Mouse (Mus musculus): Measurements from ENCODE around the gene Calhm3.
"Not testable (repeated sequence)": the region's sequence is repeated elsewhere in the genome, so short reads cannot be mapped to it uniquely, and the experiment has no call there.

The Calhm3 gene

DNA sequence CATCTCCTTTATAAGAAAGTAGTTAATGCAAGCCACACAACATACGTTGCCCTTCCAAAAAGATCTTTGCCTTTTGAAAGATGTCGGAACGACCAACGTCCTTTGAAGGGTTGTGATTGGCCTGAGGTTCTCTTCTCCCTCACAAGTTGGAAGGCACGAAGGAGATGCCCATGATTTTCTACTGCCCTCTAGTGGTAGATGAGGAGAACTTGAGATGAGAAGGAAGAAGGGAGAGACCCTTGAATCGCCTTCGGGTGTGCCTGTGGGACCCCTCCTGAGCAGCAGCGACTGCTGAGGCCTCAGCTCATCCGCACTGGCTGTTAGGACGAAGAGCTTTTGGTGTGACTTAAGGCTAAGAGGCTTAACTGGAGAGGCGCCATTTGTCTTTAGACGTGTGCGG is 10.7 kb upstream of the Calhm3 start:
- DNase-seq (ENCODE audit: extremely low spot score, low spot score) = peak; percentile 46

DNA sequence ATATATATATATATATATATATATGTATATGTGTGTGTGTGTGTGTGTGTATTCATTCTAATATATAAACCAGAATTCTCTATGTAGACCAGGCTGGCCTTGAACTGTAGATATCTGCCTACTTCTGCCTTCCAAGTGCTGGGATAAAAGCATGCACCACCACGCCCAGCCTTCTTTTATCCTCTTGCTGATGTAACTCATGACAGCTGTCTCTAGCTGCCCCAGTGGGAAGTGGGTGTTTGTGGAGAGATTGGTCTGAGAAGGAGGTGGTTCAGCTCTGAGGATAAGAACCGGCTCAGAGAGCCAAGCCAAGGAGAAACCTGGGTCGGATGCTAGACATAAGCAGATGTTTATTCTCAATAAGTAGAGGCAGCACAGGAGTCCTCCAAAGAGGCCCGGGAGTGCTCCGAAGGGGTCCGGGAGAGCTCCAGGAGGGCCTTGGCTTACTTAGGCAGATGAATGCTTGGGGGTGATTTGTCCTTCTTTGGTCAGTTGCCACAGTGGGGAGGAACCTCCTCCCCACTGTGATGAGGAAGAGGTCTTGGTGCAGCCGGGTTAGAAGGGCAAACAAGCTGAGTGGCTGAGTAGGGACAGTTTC is 10.2 kb upstream of the Calhm3 start:
- no peak for DNase-seq (ENCODE audit: extremely low spot score, low spot score)

DNA sequence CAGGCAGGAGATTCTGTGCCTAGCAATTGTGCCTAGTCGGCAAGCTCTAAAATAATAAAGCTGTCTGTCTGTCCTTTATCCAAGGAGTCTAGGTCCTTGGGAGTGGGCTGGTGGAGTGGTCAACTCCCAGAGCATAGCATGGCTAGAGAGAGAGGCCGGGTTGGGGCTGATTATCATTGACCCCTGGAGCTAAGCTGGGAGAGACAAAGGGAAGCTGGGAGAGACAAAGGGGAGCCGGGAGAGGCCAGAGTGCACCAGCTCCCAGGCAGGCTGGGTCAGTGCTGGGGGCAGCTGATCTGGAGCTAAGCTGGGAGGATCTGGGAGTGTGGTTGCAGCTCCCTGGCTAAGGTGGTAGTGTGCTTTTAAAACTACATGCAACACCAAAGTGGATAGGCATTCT is 9.2 kb upstream of the Calhm3 start:
- DNase-seq (ENCODE audit: extremely low spot score, low spot score) = no peak

DNA sequence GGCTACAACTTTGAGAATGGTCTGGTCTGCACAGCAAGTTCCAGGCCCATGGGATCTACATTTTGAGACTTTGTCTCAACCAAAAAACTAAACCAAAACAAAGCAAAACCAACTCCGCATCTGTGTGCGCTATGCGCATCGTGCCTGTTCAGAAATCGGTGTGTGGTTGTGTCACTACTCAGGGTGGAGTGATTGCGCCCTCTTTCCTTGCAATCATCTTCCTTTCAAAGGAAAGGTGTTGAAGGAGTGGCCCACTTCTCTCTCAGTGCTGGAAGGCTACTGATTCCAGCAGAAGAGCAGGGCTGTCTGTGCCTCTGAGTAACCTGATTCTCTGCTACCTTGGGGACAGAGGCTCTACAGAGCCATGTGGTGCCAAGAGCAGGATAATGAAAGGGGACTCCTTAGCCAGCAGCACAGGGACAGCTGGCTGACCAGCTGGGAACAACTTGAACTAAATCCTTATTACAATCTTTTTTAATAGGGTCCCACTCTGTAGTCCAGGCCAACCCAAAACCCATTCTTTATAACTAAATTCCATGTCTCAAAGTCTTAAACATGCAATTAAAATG is 5.7 kb upstream of the Calhm3 start:
- DNase-seq (ENCODE audit: extremely low spot score, low spot score) = no peak

DNA sequence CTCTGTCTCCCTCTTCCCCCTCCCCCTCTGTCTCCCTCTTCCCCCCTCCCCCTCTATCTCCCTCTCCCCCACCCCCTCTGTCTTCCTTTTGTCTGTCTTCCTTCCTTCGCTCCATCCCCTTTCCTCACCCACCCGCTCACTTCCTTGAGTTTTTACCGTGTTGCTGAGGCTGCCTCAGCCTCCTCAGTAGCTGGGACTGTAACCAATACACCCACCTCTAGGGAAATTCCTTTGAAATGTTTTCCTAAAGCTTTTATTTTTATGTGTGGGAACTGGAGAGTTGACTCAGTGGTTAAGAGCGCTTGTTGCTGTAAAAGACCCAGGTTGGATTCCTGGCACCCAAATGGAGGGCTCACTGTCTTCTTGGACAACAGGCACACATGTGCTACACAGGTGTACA is 4.1 kb upstream of the Calhm3 start:
- no peak for DNase-seq (ENCODE audit: extremely low spot score, low spot score)

DNA sequence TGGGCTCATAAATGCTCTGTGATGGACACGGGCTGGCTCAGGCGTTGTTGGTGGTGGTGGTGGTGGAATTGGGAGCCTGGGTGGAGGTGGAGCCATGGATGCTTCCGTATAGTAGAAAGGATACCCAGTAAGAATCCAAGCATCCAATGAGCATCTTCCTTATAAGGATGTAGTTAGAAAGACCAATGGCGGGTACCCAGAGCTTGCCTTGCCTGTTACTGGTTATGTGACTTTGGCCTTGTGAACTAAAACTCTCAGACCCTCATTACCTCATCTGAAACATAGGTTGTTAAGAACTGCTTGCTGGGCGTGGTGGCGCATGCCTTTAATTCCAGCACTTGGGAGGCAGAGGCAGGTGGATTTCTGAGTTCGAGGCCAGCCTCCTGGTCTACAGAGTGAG is 3.8 kb downstream of the Calhm3 start:
- no peak for DNase-seq (ENCODE audit: extremely low spot score, low spot score)

DNA sequence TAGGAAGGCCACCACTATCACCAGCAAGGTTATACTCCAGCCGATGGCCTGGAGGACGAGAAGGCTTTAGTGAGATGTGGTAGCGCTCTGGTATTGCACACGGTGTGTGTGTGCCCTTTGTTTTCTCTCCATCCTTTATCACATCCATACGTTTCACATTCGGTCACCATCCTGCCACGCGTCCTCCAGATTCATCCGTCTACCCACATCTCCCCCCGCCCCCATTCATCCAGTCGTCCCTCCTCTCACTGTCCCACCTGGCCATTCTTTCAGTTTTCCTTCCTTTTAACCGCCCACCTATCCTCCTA is 5.5 kb downstream of the Calhm3 start:
- no peak for DNase-seq (ENCODE audit: extremely low spot score, low spot score)

DNA sequence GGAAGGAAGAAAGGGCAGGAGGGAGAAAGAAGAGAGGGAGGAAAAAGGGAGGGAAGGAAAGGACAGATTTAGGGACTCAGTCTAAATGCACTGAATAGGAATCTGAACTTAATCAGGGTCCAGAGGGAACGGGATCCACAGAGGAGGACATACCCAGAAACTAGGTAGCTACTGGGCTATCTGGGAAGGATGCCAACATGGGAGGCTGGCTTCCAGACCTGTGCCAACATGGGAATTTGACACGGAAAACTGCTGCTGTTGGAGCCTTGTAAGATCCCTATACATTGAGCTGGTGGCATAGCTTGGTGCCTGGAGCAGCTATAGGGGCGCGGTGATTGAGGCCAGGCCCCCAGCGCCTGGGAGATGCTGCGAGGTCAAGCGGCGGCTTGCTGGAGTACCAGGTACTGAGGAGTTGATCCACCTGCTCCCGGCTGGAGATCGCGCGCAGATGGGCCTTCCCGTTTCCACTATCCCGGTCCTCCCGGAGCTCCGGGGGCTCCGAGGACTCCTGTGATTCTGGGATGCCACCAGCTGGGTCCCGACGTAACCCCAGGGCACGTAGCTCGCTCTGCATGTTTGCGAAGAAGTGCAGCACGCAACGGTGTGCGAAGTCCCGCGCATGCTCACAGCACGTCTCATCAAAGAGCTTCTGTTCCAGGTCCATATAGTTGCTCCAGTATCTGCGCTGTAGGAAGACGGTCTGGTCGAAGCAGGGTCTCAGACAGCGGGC is 6.1 kb downstream of the Calhm3 start:
- peak; percentile 26 for DNase-seq (ENCODE audit: extremely low spot score, low spot score)

DNA sequence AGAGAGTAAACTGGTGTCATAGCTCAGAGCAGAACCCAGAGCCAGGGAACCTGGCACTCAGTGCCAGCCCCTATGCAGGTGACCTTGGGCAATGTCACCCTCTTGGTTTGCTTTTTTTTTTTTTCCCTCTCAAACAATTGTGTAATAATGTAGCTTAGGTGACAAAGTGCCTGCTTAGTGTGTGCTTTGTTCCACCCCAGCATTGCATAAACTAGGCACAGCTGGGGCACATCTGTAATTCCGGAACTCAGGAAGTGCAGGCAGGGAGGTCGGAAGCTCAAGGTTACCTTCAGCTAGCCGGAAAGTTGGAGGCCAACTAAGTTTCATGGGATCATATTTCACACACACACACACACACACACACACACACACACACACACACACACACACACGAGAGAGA is 7.7 kb downstream of the Calhm3 start:
- DNase-seq (ENCODE audit: extremely low spot score, low spot score) = no peak

DNA sequence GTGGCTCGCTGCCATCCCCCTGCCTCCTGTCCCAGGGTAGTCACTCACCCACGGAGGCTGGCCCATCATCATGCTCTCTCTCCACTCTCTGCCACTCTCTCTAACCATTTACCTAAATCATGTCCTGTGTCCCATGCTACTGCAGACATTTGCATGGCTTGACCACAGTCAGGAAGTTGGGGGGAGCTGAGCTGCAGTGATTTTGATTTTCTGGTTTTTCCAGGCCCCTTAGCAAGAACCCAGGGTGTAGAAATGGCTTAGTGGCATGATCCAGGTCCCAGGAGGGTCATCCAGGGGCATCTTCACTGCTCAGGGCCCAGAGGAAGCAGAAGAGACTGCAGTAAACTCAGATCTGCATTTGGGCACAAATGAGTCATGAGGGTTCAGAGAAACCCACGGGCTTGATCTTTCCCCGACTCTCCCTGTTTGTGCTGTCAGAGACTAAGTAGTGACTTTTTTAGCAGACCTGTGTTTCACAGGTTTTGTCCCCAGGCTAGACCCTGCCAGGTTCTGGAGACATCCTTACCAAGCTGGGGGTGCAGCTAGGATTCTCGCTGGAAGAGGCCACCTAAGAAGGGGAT is 9.2 kb downstream of the Calhm3 start:
- no peak for DNase-seq (ENCODE audit: extremely low spot score, low spot score)

DNA sequence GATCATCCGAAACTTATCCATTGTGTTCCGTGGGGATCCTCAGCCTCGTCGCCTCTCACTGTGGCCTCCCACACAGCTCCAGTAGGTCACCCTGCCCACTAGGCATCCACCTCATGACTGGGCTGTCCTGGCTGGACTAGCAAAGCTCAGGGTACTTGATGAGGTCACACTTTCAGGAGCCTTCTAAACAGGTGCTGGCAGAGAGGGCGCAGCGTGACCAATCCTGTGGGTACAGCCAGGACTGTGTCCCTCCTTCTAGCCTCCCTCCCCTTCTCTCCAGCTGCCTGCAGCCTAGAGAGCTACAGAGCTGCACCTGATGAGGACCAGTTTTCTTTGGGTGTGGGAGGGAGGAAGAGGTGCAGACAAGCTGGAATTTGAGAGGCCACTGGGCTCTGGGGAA is 13.4 kb downstream of the Calhm3 start, which contains the start of gene Calhm1:
TSS of gene Calhm1 (minus strand) at position 101 of the 400 bp plus-strand sequence.
- DNase-seq (ENCODE audit: extremely low spot score, low spot score) = no peak

DNA sequence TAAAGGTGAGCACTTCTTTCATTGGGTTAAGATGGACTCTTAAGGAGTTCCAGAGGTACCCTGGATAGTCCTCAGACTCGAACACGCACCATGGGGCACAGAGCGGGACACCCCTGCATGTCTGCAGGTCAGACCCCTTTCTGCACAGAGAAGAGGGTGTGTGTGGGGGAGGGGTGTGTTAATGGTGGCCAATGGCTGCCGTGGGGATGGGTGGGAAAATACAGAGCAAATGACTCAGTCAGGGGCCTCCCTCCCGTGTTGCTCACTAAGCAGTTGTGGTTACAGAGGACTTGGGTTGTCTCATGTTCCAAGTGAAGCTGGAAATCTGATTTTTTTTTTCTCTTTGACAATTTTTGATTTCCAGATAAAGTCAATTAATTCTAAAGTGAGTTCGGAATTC is 15.1 kb downstream of the Calhm3 start:
- DNase-seq (ENCODE audit: extremely low spot score, low spot score) = no peak

DNA sequence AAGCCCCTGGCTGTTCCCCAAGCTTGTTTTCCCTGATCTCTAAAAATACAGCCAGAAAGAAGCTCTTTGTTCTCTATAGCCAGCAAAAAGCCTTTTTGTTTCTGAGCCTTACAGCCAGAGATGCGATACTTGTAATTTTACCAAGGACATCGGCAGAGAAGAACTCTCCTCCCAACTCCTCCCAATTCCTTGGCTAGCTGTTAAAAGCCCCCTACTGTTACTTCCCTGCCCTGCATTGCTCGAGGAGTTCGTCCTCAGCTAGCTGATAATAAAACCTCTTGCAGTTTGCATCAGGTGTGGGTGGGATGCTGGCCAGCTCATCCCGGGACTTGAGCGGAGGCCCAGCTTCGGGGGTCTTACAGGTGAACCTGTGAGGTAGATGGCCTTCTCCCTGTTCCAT is 18.0 kb downstream of the Calhm3 start:
- not testable (repeated sequence) for DNase-seq (ENCODE audit: extremely low spot score, low spot score)

DNA sequence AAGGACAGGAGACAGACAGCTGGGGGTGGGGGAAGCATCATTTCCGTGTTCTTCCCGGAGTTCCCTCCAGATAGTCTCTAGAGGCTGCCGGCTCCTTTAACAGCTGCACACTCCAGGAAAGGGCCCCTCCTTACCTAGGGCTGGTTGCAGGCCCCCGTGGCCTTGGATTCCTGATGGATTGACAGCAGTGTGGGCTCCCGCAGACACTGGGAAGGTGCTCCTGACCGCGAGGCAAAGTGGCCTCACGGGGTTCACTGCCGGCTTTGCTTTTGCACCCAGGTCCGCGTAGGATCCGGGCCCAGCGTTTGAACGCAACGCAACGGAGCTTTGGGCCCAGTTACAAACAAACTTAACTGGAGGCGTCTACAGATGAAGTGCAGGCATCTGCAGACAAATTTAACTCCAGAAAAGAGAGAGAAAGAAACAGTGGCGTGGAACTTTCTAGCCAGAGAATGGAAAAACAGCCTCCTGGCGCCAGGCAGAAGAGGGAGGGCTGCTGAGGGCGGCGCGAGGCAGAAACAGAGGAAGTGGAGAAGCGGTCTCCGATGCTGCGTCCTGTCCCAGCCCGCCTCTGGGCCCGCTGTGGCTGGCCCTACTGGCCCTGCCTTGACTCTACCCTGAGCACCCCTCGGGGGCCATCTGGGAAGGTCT is 19.7 kb downstream of the Calhm3 start, which contains the start of gene Calhm2:
TSS of gene Calhm2 (minus strand) at position 524 of the 651 bp plus-strand sequence.
- peak; percentile 50 for DNase-seq (ENCODE audit: extremely low spot score, low spot score)

DNA sequence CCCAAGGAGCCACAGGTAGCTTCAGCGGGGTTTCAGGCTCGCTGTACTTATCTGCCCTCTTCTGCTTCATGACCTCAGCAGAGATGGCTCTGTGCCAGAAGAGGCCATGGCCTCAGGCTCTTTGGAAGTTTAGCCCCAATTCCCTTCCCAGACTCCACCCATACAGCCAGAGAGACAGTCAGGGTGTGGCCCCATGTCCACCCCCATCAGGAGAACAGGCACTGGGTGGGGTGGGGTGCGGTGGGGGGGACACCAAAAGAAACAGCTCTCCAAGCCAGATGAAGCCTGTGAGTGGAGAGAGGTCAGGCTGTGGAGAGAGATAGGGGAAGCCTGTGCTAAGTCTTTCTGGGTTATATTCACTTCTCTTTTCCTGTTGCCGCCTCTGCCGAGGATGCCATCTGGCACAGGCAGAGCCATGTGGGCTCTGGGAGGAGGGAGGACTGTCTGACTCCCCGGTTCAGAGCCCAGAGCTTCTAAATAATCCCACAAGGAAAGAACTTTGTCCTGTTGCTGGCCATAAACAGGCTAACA is 20.4 kb downstream of the Calhm3 start:
- peak; percentile 21 for DNase-seq (ENCODE audit: extremely low spot score, low spot score)

DNA sequence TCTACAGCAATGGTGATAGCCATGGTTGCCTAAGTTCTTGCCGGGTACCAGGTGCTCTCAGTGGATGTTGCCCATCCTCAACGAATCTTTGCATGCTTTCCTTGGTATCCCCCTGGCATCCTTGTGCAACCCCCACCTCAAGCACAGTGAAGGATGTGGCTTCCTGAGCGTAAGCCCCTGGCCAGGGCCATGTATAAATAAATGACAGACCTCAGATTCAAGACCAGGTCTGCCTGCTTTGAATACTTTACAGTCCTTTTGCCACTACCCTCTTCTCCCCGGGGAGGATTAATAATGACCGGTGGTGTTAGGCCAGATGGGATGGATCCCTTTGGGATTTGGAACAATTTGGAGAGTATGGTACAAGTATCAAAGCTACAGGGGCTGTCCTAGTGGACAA is 21.4 kb downstream of the Calhm3 start:
- no peak for DNase-seq (ENCODE audit: extremely low spot score, low spot score)

DNA sequence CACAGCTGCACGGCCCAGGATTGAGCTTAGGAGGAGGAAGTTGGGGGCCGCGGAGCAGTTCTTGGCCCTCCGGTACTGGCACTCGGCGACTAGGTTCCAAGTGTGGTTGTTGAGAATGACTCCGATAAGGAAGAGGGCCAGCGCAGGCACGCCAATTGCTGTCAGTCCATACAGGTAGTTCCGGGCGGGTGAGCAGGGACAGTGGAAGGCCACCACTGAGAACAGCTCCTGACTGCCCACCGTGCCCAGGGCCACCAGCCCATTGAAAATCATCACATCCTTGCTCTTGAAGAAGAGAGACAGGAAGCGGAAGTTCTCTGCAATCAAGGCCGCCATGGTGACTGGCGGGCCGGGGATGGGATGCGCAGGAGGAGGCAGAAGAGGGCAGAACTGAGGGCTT is 22.0 kb downstream of the Calhm3 start:
- no peak for DNase-seq (ENCODE audit: extremely low spot score, low spot score)

DNA sequence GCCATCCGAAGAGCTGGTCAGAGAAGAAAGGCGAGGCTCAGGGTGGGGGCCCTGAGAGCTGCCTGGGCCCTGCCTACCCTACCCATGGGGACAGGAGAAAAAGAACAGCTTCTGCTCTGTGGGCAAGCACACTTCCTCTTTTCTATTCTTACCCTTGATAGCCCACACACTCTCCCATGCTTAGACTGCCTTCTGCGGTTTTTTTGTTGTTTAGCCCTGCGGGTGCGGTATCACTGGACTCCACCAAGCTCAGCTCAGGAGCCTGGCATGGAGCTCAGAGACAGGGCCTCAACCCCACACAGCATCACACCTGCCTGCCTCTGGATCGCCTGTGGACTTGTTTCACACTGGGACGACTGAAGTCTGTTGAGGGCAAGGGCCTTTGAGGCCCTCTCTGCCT is 24.4 kb downstream of the Calhm3 start:
- no peak for DNase-seq (ENCODE audit: extremely low spot score, low spot score)

DNA sequence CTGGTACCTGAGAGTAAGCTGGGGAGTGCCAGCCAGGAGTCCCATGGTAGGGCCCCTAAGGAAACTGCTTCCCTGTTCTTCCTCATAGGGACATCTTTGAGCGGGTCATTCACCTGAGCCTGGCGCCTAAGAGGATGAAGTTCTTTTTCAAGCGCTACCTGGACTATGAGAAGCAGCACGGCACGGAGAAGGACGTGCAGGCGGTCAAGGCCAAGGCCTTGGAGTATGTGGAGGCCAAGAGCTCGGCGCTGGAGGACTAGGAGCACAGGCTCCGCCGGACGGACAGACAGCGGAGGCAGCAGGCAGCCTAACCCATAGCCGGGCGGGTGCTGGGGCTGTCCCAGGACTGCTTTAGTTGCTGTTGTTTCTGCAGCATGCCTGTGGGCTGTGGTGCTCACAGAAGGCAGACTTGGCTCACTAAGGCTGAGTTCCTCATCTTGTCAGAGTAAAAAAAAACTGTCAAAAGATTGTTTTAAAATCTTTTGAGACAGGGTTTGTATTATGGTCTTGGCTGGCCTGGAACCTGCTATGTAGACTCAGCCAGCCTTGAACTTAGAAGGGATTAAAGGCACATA is 26.9 kb downstream of the Calhm3 start:
- DNase-seq (ENCODE audit: extremely low spot score, low spot score) = no peak

DNA sequence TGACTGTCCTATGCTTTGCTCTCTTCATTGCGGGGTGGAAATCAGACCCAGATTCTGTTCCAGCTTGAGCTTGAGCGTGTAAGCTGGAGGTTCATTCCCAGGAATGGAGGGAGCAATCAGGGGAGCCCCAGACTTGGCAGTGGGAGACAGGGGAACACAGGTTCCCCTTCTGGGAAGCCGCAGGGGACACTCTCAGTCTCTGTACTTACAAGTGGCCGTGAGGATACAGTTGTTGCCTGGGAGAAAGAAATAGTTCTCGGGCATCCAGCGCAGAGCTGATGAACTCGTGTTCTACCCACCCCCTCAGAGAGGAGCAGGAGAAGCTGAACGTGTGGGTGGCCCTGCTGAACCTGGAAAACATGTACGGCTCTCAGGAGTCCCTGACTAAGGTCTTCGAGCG is 28.7 kb downstream of the Calhm3 start:
- DNase-seq (ENCODE audit: extremely low spot score, low spot score) = no peak

DNA sequence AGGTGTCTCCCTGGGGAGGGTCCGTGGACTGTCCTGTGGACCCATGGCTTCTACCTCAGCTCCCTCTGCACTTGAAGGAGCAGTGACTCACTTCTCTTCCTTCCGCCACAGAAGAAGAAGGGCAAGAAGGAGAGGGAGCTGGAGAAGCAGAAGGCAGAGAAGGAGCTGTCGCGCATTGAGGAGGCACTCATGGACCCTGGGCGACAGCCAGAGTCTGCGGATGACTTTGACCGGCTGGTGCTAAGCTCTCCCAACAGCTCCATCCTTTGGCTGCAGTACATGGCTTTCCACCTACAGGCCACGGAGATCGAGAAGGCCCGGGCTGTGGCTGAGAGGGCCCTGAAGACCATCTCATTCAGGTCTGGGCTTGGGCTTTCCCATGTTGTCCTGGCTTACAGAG is 29.4 kb downstream of the Calhm3 start:
- no peak for DNase-seq (ENCODE audit: extremely low spot score, low spot score)

DNA sequence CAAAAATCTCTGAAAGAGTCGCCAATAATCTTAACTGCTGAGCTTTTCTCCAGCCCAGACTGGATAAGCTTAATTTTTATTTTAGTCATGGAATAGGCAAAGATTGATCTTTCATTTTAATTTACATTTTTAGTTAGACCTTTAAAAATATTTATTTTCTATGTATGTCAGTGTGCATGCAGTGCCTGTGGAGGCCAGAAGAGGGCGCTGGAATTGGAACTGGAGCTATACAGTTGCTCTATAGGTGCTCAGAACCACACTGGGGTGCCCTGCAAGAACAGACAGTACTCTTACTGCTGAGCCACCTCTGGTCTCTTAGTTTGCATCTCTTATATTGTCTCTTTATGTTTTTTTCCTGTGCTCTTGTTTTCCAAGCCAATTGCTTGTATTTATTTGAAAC is 34.8 kb downstream of the Calhm3 start:
- DNase-seq (ENCODE audit: extremely low spot score, low spot score) = peak; percentile 41
